15 mouse cellular contexts compared by ENCODE assay signal in the genomic region with DNA sequence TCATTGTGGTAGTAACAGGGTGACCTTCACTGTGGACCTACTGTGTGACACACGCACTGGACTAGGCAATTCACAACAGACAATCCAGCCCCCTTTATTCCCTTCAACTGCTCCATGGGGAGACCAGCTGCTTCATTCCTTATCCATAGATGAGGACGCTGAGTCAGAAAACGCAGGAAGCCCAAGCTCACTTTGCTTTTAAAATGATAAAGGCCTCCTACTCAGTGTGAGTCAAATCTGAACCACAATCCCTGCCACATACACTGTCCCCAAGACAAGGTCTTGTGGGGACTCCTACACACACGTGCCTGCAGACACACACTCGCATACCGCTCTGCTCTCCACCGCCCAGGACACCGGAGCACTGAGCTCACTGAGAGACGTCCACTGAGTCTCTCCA.
DNase-seq lines count a peak whose midpoint lies in the region; ATAC-seq and TF ChIP-seq lines count a peak whose summit lies in the region.
"Had no signal": no experiment of that assay in that cellular context is flagged by ENCODE, and none has a peak within 500 bp of the region (broad histone marks: within the 10 kb centered on the region; RNA-seq: fewer than 3 reads in every experiment).

No protein-coding gene starts in this region.

- H3K4me1 ChIP-seq in heart, embryonic 13.5 days, result peaks cover 18% of the 10 kb centered on the region
- no peaks in the 10 kb centered on the region for H3K4me1 ChIP-seq in heart, adult 2 months (ENCODE audit: control insufficient read depth, insufficient read depth, low read length)
- peaks cover 17% of the 10 kb centered on the region for H3K4me1 ChIP-seq in forebrain, embryonic 13.5 days
- 0 out of 2 replicates have a peak, but pooled peaks cover 3% of the 10 kb centered on the region for H3K4me1 ChIP-seq in midbrain, embryonic 14.5 days (ENCODE audit: control insufficient read depth, insufficient read depth, low read length)
- H3K4me1 ChIP-seq: liver, embryonic 12.5 days; neural tube, embryonic 12.5 days had no signal

- H3K4me2 ChIP-seq in heart, embryonic 13.5 days, result no peak overlapping the region
- no peak overlapping the region for H3K4me2 ChIP-seq in forebrain, embryonic 13.5 days
- H3K4me2 ChIP-seq in midbrain, embryonic 14.5 days (ENCODE audit: low read length), result no peak overlapping the region
- H3K4me2 ChIP-seq: kidney, embryonic 15.5 days; liver, embryonic 12.5 days; neural tube, embryonic 12.5 days had no signal

- no peak for TF ChIP-seq EP300 in heart, adult 2 months (IDR thresholded peaks at IDR 0.05; ENCODE audit: insufficient read depth, low read depth, low read length)

- no peak overlapping the region for H3K9ac ChIP-seq in heart, embryonic 13.5 days
- no peak overlapping the region for H3K9ac ChIP-seq in heart, adult 2 months (ENCODE audit: low read depth, low read length)
- H3K9ac ChIP-seq in forebrain, embryonic 13.5 days, result no peak overlapping the region
- no peak overlapping the region for H3K9ac ChIP-seq in midbrain, embryonic 14.5 days (replicated peaks; ENCODE audit: low read length)
- H3K9ac ChIP-seq: kidney, embryonic 15.5 days; liver, embryonic 12.5 days; neural tube, embryonic 12.5 days had no signal

- no peak for TF ChIP-seq POLR2A in heart, adult 2 months (IDR thresholded peaks at IDR 0.05; ENCODE audit: insufficient read depth, low read depth, low read length)

- intact Hi-C loops in heart, adult 2 months (cut with DNase I), result no loop called here

- H3K79me2 ChIP-seq in heart, adult 2 months (replicated peaks; ENCODE audit: control insufficient read depth, insufficient read depth, low read length), result no peaks in the 10 kb centered on the region
- no peaks in the 10 kb centered on the region for H3K79me2 ChIP-seq in C2C12 (ENCODE audit: control insufficient read depth, insufficient read depth)

- H3ac ChIP-seq in C2C12 (ENCODE audit: control insufficient read depth, insufficient read length, low read depth), result no peak overlapping the region

- WGBS in heart, embryonic 13.5 days, result 76% methylated on average over 9 of the region's 9 CpGs
- 85% methylated on average over 9 of the region's 9 CpGs for WGBS in heart, adult 2 months
- WGBS in forebrain, embryonic 13.5 days, result 77% methylated on average over 9 of the region's 9 CpGs
- 66% methylated on average over 9 of the region's 9 CpGs for WGBS in midbrain, embryonic 14.5 days

- H3K27me3 ChIP-seq in heart, embryonic 13.5 days (replicated peaks), result no peaks in the 10 kb centered on the region; the same call in 1 of the 2 replicates
- no peaks in the 10 kb centered on the region for H3K27me3 ChIP-seq in heart, adult 2 months (ENCODE audit: control insufficient read depth, insufficient read depth, low read length)
- no peaks in the 10 kb centered on the region for H3K27me3 ChIP-seq in C2C12 (ENCODE audit: control insufficient read depth, insufficient read depth, insufficient read length)
- 0 out of 2 replicates have a peak, but pooled peaks cover 3% of the 10 kb centered on the region for H3K27me3 ChIP-seq in forebrain, embryonic 13.5 days
- H3K27me3 ChIP-seq in midbrain, embryonic 14.5 days (ENCODE audit: control insufficient read depth, insufficient read depth, low read length), result no peaks in the 10 kb centered on the region
- H3K27me3 ChIP-seq: kidney, embryonic 15.5 days; neural tube, embryonic 12.5 days; Patski had no signal

- H3K79me3 ChIP-seq in C2C12 (ENCODE audit: low read depth), result no peaks in the 10 kb centered on the region

- no peaks in the 10 kb centered on the region for H3K9me3 ChIP-seq in heart, embryonic 13.5 days
- H3K9me3 ChIP-seq in forebrain, embryonic 13.5 days (replicated peaks), result no peaks in the 10 kb centered on the region
- no peaks in the 10 kb centered on the region for H3K9me3 ChIP-seq in midbrain, embryonic 14.5 days (ENCODE audit: control insufficient read depth, low read length)
- H3K9me3 ChIP-seq: kidney, embryonic 15.5 days; liver, embryonic 12.5 days; neural tube, embryonic 12.5 days had no signal

- DNase-seq in heart, adult 2 months, result no peak
- peak; percentile 32 for DNase-seq in midbrain, embryonic 14.5 days
- no peak for DNase-seq in kidney, postnatal 10 days
- no peak for DNase-seq in urinary bladder, postnatal 36 days (ENCODE audit: low spot score in 2 of 2)
- DNase-seq in gastrocnemius, adult 18-20 months (ENCODE audit: low spot score), result no peak
- DNase-seq: B cell, adult 2 months; cerebellum, adult 11 months had no signal

- TF ChIP-seq CTCF in heart, adult 2 months (IDR thresholded peaks at IDR 0.05), result no peak
- no peak for TF ChIP-seq CTCF in C2C12 (IDR thresholded peaks at IDR 0.05; ENCODE audit: control insufficient read depth, insufficient read depth, insufficient read length)

- H3K27ac ChIP-seq in heart, embryonic 13.5 days (replicated peaks), result peak overlapping the region; percentile 58; the same call in 1 of the 2 replicates
- H3K27ac ChIP-seq in heart, adult 2 months, result no peak overlapping the region
- H3K27ac ChIP-seq in forebrain, embryonic 13.5 days, result peak overlapping the region; percentile 70
- H3K27ac ChIP-seq in midbrain, embryonic 14.5 days (replicated peaks; ENCODE audit: low read depth, low read length), result peak overlapping the region; percentile 61; the same call in 1 of the 2 replicates
- H3K27ac ChIP-seq: kidney, embryonic 15.5 days; liver, embryonic 12.5 days; macrophage; neural tube, embryonic 12.5 days had no signal

- H3K36me3 ChIP-seq in heart, embryonic 13.5 days, result no peaks in the 10 kb centered on the region
- H3K36me3 ChIP-seq in heart, adult 2 months (ENCODE audit: control insufficient read depth, insufficient read depth, low read length), result no peaks in the 10 kb centered on the region
- H3K36me3 ChIP-seq in C2C12 (ENCODE audit: control insufficient read depth, insufficient read depth), result no peaks in the 10 kb centered on the region
- no peaks in the 10 kb centered on the region for H3K36me3 ChIP-seq in forebrain, embryonic 13.5 days (ENCODE audit: poor library complexity, severe bottlenecking)
- no peaks in the 10 kb centered on the region for H3K36me3 ChIP-seq in midbrain, embryonic 14.5 days (ENCODE audit: control insufficient read depth, insufficient read depth, low read length)
- H3K36me3 ChIP-seq: kidney, embryonic 15.5 days; liver, embryonic 12.5 days; neural tube, embryonic 12.5 days had no signal

- ATAC-seq in heart, embryonic 13.5 days (ENCODE audit: extremely low read depth, insufficient number of reproducible peaks, low FRiP score, low TSS enrichment), result no peak
- no peak for ATAC-seq in forebrain, embryonic 13.5 days
- peak; percentile 40; the same call in 1 of the 2 replicates for ATAC-seq in midbrain, embryonic 14.5 days (ENCODE audit: low FRiP score, low TSS enrichment)
- ATAC-seq: liver, embryonic 12.5 days had no signal

- H3K4me3 ChIP-seq in heart, embryonic 13.5 days, result no peak overlapping the region
- no peak overlapping the region for H3K4me3 ChIP-seq in heart, adult 2 months
- H3K4me3 ChIP-seq in C2C12 (ENCODE audit: insufficient read depth, poor library complexity, severe bottlenecking), result no peak overlapping the region
- no peak overlapping the region for H3K4me3 ChIP-seq in forebrain, embryonic 13.5 days
- H3K4me3 ChIP-seq in midbrain, embryonic 14.5 days (replicated peaks; ENCODE audit: low read depth, low read length), result no peak overlapping the region
- H3K4me3 ChIP-seq: kidney, embryonic 15.5 days; liver, embryonic 12.5 days; neural tube, embryonic 12.5 days had no signal

TF ChIP-seq in C2C12, 6 proteins besides CTCF, POLR2A, EP300 and RAD21:
- TF ChIP-seq MYOG (IDR thresholded peaks at IDR 0.05; ENCODE audit: control insufficient read depth, extremely low read depth, insufficient read length) (no peak), MYOD1 (IDR thresholded peaks at IDR 0.05; ENCODE audit: control insufficient read depth, insufficient read length, low read depth) (peak; percentile 83)
